Mouse (Mus musculus) liver, embryonic 14.5 days (tissue): ENCODE measurements around the gene Mtmr6.

Experiments
- CTCF ChIP-seq: IDR thresholded peaks from 2 replicates; pipeline ENCODE4 v1.5.1; 2016; ENCODE audit warnings: antibody characterized with exemption, low read depth, control low read depth
- EP300 ChIP-seq: IDR thresholded peaks from 2 replicates; pipeline ENCODE4 v1.6.1; 2016; ENCODE audit warnings: antibody characterized with exemption, low read depth

DNA sequence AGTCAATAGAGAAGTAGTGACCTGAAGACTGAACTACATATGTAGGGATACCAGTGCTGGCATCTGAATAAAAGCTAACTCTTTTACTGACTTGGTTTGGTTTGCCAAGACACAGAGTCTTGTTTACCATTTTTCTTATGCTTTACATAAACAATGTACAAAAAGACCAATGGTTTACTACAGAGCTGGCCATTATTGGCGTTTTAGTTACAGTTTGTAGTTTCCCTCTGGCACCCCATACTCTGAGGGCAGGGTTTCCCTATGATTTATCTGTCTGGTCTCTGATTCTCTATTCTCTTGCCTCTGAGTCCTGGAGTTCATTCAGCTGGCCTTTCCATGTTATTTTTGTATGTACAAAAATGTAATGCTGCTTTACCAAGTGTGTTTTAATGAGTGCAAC lies 30.5 kb downstream of the Mtmr6 start:
- no peak for TF ChIP-seq EP300
- TF ChIP-seq CTCF = no peak
